Mouse (Mus musculus) heart, postnatal 0 days (tissue): ENCODE results near the gene Map3k11. TPM values are rescaled to one million over a fixed set of nuclear protein-coding genes. Genes with fewer than 3 reads are reported as not detected.

ENCODE experiments used
- ATAC-seq: fragments of 200-750 bp; cut with Nextera tagmentation; 2 replicates; pipeline ENCODE4 v1.8.0; 2017; ENCODE audit warnings: low read depth, moderate number of reproducible peaks, moderate library complexity; ENCODE audit not compliant: insufficient read depth
- DNase-seq: peaks from one replicate; pipeline ENCODE4 v3.0.0-alpha.2; 2016; ENCODE audit warnings: low spot score
- H3K27ac ChIP-seq: fragments of 300-500 bp; sonication (generic); 2 replicates; pipeline ENCODE4 v1.5.1; 2014; ENCODE audit warnings: low read depth, mild to moderate bottlenecking
- H3K27me3 ChIP-seq: fragments of 300-500 bp; sonication (generic); 2 replicates; pipeline ENCODE4 v1.6.1; 2014; ENCODE audit warnings: low read length, mixed read lengths; ENCODE audit not compliant: control insufficient read depth, insufficient read depth
- H3K36me3 ChIP-seq: fragments of 300-500 bp; sonication (generic); replicated peaks from 2 replicates; pipeline ENCODE4 v1.6.1; 2014; ENCODE audit warnings: low read length, mixed read lengths; ENCODE audit not compliant: control insufficient read depth, insufficient read depth
- H3K4me1 ChIP-seq: fragments of 300-500 bp; sonication (generic); 2 replicates; pipeline ENCODE4 v1.6.1; 2014; ENCODE audit warnings: antibody characterized with exemption; ENCODE audit not compliant: control insufficient read depth, insufficient read depth
- H3K4me2 ChIP-seq: fragments of 300-500 bp; sonication (generic); 2 replicates; pipeline ENCODE4 v1.6.1; 2014; ENCODE audit warnings: low read depth, mild to moderate bottlenecking, low read length, moderate library complexity
- H3K4me3 ChIP-seq: fragments of 300-500 bp; sonication (generic); 2 replicates; pipeline ENCODE4 v1.5.1; 2014; ENCODE audit warnings: low read depth, low read length
- H3K9ac ChIP-seq: fragments of 300-500 bp; sonication (generic); replicated peaks from 2 replicates; pipeline ENCODE4 v1.6.1; 2014; ENCODE audit warnings: low read depth, low read length, mixed read lengths
- H3K9me3 ChIP-seq: fragments of 300-500 bp; sonication (generic); replicated peaks from 2 replicates; pipeline ENCODE4 v1.6.1; 2016; ENCODE audit warnings: low read length; ENCODE audit not compliant: control insufficient read depth
- CTCF ChIP-seq: IDR thresholded peaks from 2 replicates; pipeline ENCODE4 v1.5.1; 2016; ENCODE audit warnings: antibody characterized with exemption, control low read depth, low read depth
- EP300 ChIP-seq: IDR thresholded peaks from 2 replicates; pipeline ENCODE4 v1.6.1; 2016; ENCODE audit warnings: antibody characterized with exemption, low read depth
- WGBS: fragments of 180-500 bp; shearing (Covaris S2); extraction: QIAGEN DNeasy Blood & Tissue Kit; methylation state at CpG from one replicate; pipeline ENCODE4 v1.1.7; 2014; 5-methylcytosine and 5-hydroxymethylcytosine counted together
- polyA plus RNA-seq: library from polyadenylated mRNA; unstranded; fragments of >200 nt; fragmentation: Nextera tagmentation; extraction: Ambion mirVana; gene quantifications from 2 replicates; pipeline ENCODE4 v1.2.1, GENCODE M21; 2015
- total RNA-seq: library from RNA; depleted of rRNA; stranded (reverse); fragments of >200 nt; gene quantifications from 2 replicates; pipeline ENCODE4 v1.2.3, GENCODE M21; 2014; ENCODE audit warnings: low replicate concordance

The Map3k11 gene
- total and polyA plus RNA-seq, 2 experiments from 2014 or later = 17.0 to 43.5 TPM

DNA sequence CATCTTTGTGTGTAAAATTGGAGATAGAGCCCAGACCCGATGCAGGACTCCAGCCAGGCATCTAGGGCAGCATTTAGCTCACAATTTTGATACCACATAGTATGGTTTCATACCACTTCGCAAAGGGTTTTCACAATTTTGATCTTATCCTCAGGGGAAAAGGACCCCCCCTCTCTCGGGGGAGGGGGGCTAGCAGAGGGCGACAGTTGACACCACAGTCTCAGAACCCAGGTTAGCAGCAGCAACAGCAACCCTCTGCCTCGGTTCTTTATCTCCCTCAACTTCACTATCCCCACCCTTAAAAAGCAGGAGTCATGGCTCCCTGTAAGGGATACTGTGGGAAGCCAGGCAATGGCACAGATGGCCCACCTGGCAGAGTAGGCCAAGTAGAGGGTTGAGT, 24.7 kb downstream of the Map3k11 start:
- DNase-seq (no peak), ATAC-seq (0 out of 2 replicates have a peak, but pooled peaks have one; percentile 1)
- H3K36me3 ChIP-seq = peaks cover 78% of the 10 kb centered on the region
- peak overlapping the region; percentile 32 for H3K4me2 ChIP-seq
- peak overlapping the region; percentile 56 for H3K27ac ChIP-seq
- TF ChIP-seq EP300 (no peak), CTCF (no peak)
- no peak overlapping the region for H3K4me3 ChIP-seq
- H3K9me3 ChIP-seq = no peaks in the 10 kb centered on the region
- no peak overlapping the region for H3K9ac ChIP-seq
- peaks cover 7% of the 10 kb centered on the region for H3K4me1 ChIP-seq
- no peaks in the 10 kb centered on the region for H3K27me3 ChIP-seq
- WGBS = 72% methylated on average over 5 of the region's 5 CpGs

DNA sequence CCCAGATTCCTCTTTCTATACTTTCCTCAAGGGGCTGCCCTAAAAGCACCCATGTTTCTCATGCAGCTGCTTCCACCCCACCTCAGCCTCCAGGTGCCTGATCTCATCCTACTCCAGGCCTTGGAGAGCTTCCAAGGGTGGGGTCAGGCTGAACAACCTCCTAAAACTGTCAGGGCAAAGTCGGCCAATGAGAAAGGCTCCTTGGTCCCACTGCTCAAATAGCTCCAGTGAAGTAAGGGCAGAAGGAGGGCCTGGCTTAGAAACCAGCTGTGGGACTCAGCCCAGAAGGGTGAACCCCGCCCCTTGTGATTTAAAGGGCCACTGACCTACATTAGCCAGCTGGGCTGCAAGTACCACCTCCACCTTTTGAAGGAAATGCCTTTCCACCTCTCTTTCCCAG, 25.2 kb downstream of the Map3k11 start:
- Histone ChIP-seq H3K27ac (peak overlapping the region; percentile 56), H3K4me2 (peak overlapping the region; percentile 32), H3K36me3 (peaks cover 78% of the 10 kb centered on the region), H3K4me3 (no peak overlapping the region), H3K9me3 (no peaks in the 10 kb centered on the region), H3K4me1 (peaks cover 7% of the 10 kb centered on the region), H3K9ac (no peak overlapping the region), H3K27me3 (no peaks in the 10 kb centered on the region)
- ATAC-seq (peak; percentile 66), DNase-seq (peak; percentile 77)
- 20% methylated on average over 2 of the region's 2 CpGs for WGBS
- TF ChIP-seq EP300 (no peak), CTCF (no peak)

DNA sequence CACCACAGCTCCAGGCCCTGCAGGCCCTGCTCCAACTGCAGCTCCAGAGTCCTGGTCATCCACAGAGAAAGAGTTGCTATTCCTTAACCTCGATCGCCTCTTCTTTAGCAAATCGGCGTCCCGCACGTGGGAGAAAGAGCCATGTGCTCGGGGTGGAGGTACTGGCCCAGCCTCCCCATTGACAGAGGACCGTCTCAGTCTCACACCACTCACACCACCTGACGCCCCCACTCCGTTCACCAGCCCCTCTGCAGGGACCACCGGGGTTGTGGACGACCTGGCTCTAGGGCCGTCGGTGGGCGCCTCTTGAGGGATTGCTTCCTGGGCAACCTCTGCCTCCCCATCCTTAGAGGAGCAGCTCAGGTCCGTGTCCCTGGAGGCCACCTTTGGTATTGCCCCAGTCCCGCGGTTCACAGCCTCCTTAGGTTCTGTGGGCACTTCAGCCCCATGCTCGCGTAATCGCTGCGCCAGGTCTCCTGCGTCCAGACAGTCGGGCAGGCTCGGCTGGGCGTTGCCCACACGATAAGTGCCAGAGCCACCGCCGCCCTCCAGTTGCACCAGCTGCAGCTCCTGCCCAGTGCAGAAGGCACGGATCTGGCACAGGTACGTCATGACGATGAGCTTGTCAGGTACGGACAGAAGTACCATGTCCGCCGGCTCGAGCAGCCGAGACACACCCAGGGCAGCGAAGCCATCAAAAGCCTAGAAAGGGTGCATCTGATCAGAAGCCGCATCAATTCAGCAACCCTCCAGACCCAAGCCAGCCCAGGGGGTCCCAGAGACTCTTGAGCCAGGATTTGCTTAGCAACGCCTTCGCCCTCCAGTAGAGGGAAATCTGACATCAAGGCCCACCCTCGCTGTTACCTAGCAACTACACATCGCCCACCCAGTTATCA, 27.5 kb downstream of the Map3k11 start:
- H3K9ac ChIP-seq = no peak overlapping the region
- no peak overlapping the region for H3K4me3 ChIP-seq
- TF ChIP-seq EP300 (no peak), CTCF (peak; percentile 36)
- ATAC-seq (peak; percentile 51; the same call in 1 of the 2 replicates), DNase-seq (no peak)
- peaks cover 7% of the 10 kb centered on the region for H3K4me1 ChIP-seq
- 53% methylated on average over 42 of the region's 43 CpGs for WGBS
- no peak overlapping the region for H3K4me2 ChIP-seq
- H3K27ac ChIP-seq = no peak overlapping the region
- H3K9me3 ChIP-seq = no peaks in the 10 kb centered on the region
- peaks cover 79% of the 10 kb centered on the region for H3K36me3 ChIP-seq
- H3K27me3 ChIP-seq = no peaks in the 10 kb centered on the region

DNA sequence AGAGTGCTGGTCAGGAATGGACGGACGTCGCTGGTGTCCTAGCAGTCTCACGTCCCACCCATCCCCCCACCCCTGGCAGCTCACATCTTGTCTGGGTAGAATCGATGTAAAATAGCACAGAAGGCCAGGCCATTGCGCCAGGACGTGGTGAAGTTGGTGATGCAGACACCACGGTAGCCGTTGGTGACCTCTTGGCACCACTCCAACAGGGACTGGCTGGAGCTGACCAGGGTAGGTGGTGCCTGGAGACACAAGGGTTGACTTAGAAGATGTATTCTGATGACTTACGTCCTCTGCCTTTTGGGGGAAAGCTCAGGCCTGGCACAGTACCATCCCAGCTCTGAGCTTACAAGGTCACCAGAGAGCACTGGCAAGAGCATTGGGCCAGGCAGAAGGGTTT, 28.4 kb downstream of the Map3k11 start:
- no peak overlapping the region for H3K4me3 ChIP-seq
- TF ChIP-seq CTCF = no peak
- no peak overlapping the region for H3K27ac ChIP-seq
- H3K9ac ChIP-seq = no peak overlapping the region
- H3K36me3 ChIP-seq = peaks cover 87% of the 10 kb centered on the region
- ATAC-seq (no peak), DNase-seq (no peak)
- no peaks in the 10 kb centered on the region for H3K27me3 ChIP-seq
- no peaks in the 10 kb centered on the region for H3K9me3 ChIP-seq
- H3K4me2 ChIP-seq = no peak overlapping the region
- 49% methylated on average over 10 of the region's 10 CpGs for WGBS
- H3K4me1 ChIP-seq = peaks cover 7% of the 10 kb centered on the region

DNA sequence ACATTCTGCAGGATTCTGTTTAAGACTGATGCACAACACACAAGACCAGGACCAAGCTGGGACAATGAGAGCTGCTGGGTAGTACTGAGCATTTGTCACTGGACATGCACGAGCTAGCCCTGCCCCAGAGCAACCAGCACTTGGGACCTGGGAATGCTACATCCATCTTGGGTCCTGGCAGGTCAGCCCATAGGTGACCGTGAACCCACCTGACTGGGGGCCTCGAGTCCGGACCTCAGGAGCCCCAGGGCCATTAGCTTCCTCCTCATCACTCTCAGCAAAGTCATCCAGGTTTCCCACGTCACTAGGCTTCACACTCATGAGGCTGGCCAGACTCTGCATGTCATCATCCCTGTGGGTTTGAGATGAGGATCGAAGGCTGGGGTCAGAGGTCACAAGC, 32.7 kb downstream of the Map3k11 start:
- Histone ChIP-seq H3K4me1 (peaks cover 11% of the 10 kb centered on the region), H3K9me3 (no peaks in the 10 kb centered on the region), H3K4me2 (no peak overlapping the region), H3K27me3 (no peaks in the 10 kb centered on the region), H3K27ac (no peak overlapping the region), H3K4me3 (no peak overlapping the region), H3K36me3 (peaks cover 68% of the 10 kb centered on the region), H3K9ac (no peak overlapping the region)
- ATAC-seq = no peak
- TF ChIP-seq CTCF (no peak), EP300 (no peak)
- WGBS = 89% methylated on average over 6 of the region's 6 CpGs
- no peak for DNase-seq
